Mouse (Mus musculus) kidney, adult 2 months (tissue): ENCODE results near the gene C2cd4a. TPM values are rescaled to one million over a fixed set of nuclear protein-coding genes. Genes with fewer than 3 reads are reported as not detected.

ENCODE experiments used
- DNase-seq: peaks from one replicate; pipeline ENCODE4 v3.0.0; 2021
- H3K27ac ChIP-seq: fragments of 200-500 bp; 2 replicates; pipeline ENCODE4 v1.5.1; 2012; ENCODE audit warnings: low read depth, low read length, control low read depth, inconsistent platforms; ENCODE audit not compliant: insufficient read depth
- H3K27me3 ChIP-seq: fragments of 200-500 bp; replicated peaks from 2 replicates; pipeline ENCODE4 v1.6.1; 2012; ENCODE audit warnings: mild to moderate bottlenecking, moderate library complexity, low read length, inconsistent platforms; ENCODE audit not compliant: control insufficient read depth, insufficient read depth
- H3K36me3 ChIP-seq: fragments of 200-500 bp; 2 replicates; pipeline ENCODE4 v1.6.1; 2012; ENCODE audit warnings: mild to moderate bottlenecking, moderate library complexity, low read length, inconsistent platforms; ENCODE audit not compliant: control insufficient read depth, insufficient read depth
- H3K4me1 ChIP-seq: fragments of 200-500 bp; 2 replicates; pipeline ENCODE4 v1.6.1; 2011; ENCODE audit warnings: low read length; ENCODE audit not compliant: control insufficient read depth, insufficient read depth
- H3K4me3 ChIP-seq: fragments of 200-500 bp; 2 replicates; pipeline ENCODE4 v1.5.1; 2011; ENCODE audit warnings: mild to moderate bottlenecking, low read depth, low read length, control low read depth; ENCODE audit not compliant: insufficient read depth
- CTCF ChIP-seq: fragments of 200-500 bp; conservative IDR thresholded peaks from 2 replicates; pipeline ENCODE4 v1.5.1; 2011; ENCODE audit warnings: low read depth, mild to moderate bottlenecking, control low read depth, low read length, moderate library complexity, mixed read lengths; ENCODE audit not compliant: insufficient read depth, insufficient read length
- POLR2A ChIP-seq: fragments of 200-500 bp; IDR thresholded peaks from one replicate; pipeline ENCODE4 v1.6.1; 2011; ENCODE audit warnings: low read depth, low read length, control low read depth
- WGBS: fragments of 180-500 bp; shearing (Covaris S2); methylation state at CpG from one replicate; pipeline ENCODE4 v1.1.7; 2018; 5-methylcytosine and 5-hydroxymethylcytosine counted together
- polyA plus RNA-seq: library from polyadenylated mRNA; depleted of rRNA; stranded (reverse); fragments of >200 nt; gene quantifications from 2 replicates; pipeline ENCODE4 v1.2.3, GENCODE M21; 2012

Gene C2cd4a
- polyA plus RNA-seq, 1 experiment, result 0.33 TPM

- Histone ChIP-seq H3K27ac (no peak overlapping the region), H3K4me3 (no peak overlapping the region), H3K36me3 (no peaks in the 10 kb centered on the region), H3K4me1 (peaks cover 6% of the 10 kb centered on the region), H3K27me3 (no peaks in the 10 kb centered on the region; the same call in 1 of the 2 replicates)
- WGBS, result 62% methylated on average over 5 of the region's 5 CpGs
- TF ChIP-seq POLR2A (no peak), CTCF (no peak)
- no peak for DNase-seq
Observed at GRCm38 (mm10) chr9:67834535-67834934, 2.4 kb upstream of the C2cd4a start.

GRCm38 (mm10) chr9:67831359-67832045 lies 628 bp downstream of the C2cd4a start:
- Histone ChIP-seq H3K36me3 (no peaks in the 10 kb centered on the region), H3K4me3 (peak overlapping the region; percentile 38; the same call in 1 of the 2 replicates), H3K27me3 (no peaks in the 10 kb centered on the region; the same call in 1 of the 2 replicates), H3K27ac (no peak overlapping the region), H3K4me1 (no peaks in the 10 kb centered on the region)
- WGBS, result 2% methylated on average over 57 of the region's 57 CpGs
- TF ChIP-seq CTCF (no peak), POLR2A (no peak)
- no peak for DNase-seq

GRCm38 (mm10) chr9:67830411-67831358 lies 1.4 kb downstream of the C2cd4a start:
- DNase-seq, result peak; percentile 27
- Histone ChIP-seq H3K4me1 (no peaks in the 10 kb centered on the region), H3K4me3 (peak overlapping the region; percentile 38; the same call in 1 of the 2 replicates), H3K36me3 (no peaks in the 10 kb centered on the region), H3K27ac (no peak overlapping the region), H3K27me3 (no peaks in the 10 kb centered on the region; the same call in 1 of the 2 replicates)
- WGBS, result 5% methylated on average over 83 of the region's 84 CpGs
- TF ChIP-seq CTCF (no peak), POLR2A (no peak)

GRCm38 (mm10) chr9:67828182-67828581 lies 3.9 kb downstream of the C2cd4a start:
- 10% methylated on average over 3 of the region's 3 CpGs for WGBS
- peak; percentile 67 for DNase-seq
- Histone ChIP-seq H3K36me3 (no peaks in the 10 kb centered on the region), H3K4me3 (no peak overlapping the region), H3K4me1 (no peaks in the 10 kb centered on the region), H3K27ac (no peak overlapping the region), H3K27me3 (no peaks in the 10 kb centered on the region; the same call in 1 of the 2 replicates)
- TF ChIP-seq CTCF (peak; percentile 72), POLR2A (no peak)

- WGBS, result 87% methylated on average over 7 of the region's 7 CpGs
- Histone ChIP-seq H3K4me1 (no peaks in the 10 kb centered on the region), H3K4me3 (no peak overlapping the region), H3K27me3 (no peaks in the 10 kb centered on the region), H3K36me3 (no peaks in the 10 kb centered on the region), H3K27ac (no peak overlapping the region)
- DNase-seq, result no peak
- TF ChIP-seq POLR2A (no peak), CTCF (no peak)
Observed at GRCm38 (mm10) chr9:67825527-67825926, 6.6 kb downstream of the C2cd4a start.

- 51% methylated on average over 5 of the region's 5 CpGs for WGBS
- DNase-seq, result no peak
- no peaks in the 10 kb centered on the region for H3K27me3 ChIP-seq
- TF ChIP-seq POLR2A (no peak), CTCF (no peak)
- no peak overlapping the region for H3K4me3 ChIP-seq
- no peaks in the 10 kb centered on the region for H3K4me1 ChIP-seq
- H3K27ac ChIP-seq, result no peak overlapping the region
- H3K36me3 ChIP-seq, result no peaks in the 10 kb centered on the region
Observed at GRCm38 (mm10) chr9:67823131-67823530, 9.0 kb downstream of the C2cd4a start.

- Histone ChIP-seq H3K27ac (no peak overlapping the region), H3K4me3 (no peak overlapping the region), H3K4me1 (no peaks in the 10 kb centered on the region), H3K27me3 (no peaks in the 10 kb centered on the region), H3K36me3 (no peaks in the 10 kb centered on the region)
- TF ChIP-seq POLR2A, result no peak
- TF ChIP-seq CTCF, result no peak
- DNase-seq, result no peak
- whole genome bisulfite sequencing, result 78% methylated on average over 4 of the region's 4 CpGs
Observed at GRCm38 (mm10) chr9:67818668-67818950, 13.5 kb downstream of the C2cd4a start.
